Mouse (Mus musculus) neutrophil, adult 59 days (primary cell): ENCODE results near the gene Elfn2. TPM values are rescaled to one million over a fixed set of nuclear protein-coding genes. Genes with fewer than 3 reads are reported as not detected.

ENCODE experiments used
- total RNA-seq, 2 experiments: library from RNA; stranded (reverse); gene quantifications; 1 replicate in 1 of 2; 2 replicates in 1 of 2; pipeline ENCODE4 v1.2.4; 2023

Elfn2 gene
- total RNA-seq, result under 1 TPM; 0.09 to 0.40 TPM

GRCm38 (mm10) chr15:78718290-78719250 is at the start of gene Elfn2:
Gene Elfn2 (minus strand): TSS chr15:78718771.

Other genes with a start within 250 kb of the Elfn2 start
- gene Il2rb, start 223.5 kb downstream of the Elfn2 start, total RNA-seq, result under 1 TPM; 0.49 to 0.89 TPM
- under 1 TPM; 0.82 to 0.95 TPM for gene C1qtnf6, start 187.4 kb downstream of the Elfn2 start, total RNA-seq
- gene Sstr3, start 174.1 kb downstream of the Elfn2 start, total RNA-seq, result not detected
- gene Rac2, start 146.0 kb downstream of the Elfn2 start, total RNA-seq, result 1,000 to 10,000 TPM; 1,469 to 1,484 TPM
- gene Cyth4, start 121.7 kb downstream of the Elfn2 start, total RNA-seq, result 100 to 1,000 TPM; 171 to 199 TPM
- 10 to 100 TPM; 13.8 to 19.1 TPM for gene Mfng, start 54.7 kb upstream of the Elfn2 start, total RNA-seq
- 10 to 100 TPM; 32.0 to 40.8 TPM for gene Card10, start 84.3 kb upstream of the Elfn2 start, total RNA-seq
- gene Cdc42ep1, start 123.9 kb upstream of the Elfn2 start, total RNA-seq, result under 1 TPM in 1 of 2 experiments, not detected in 1; 0.20 TPM
- not detected for gene Lgals2, start 136.8 kb upstream of the Elfn2 start, total RNA-seq
- 10 to 100 TPM; 72.9 to 82.0 TPM for gene Gga1, start 158.4 kb upstream of the Elfn2 start, total RNA-seq
- not detected for gene Gm49510, start 180.9 kb upstream of the Elfn2 start, total RNA-seq
- 10 to 100 TPM; 78.9 to 85.5 TPM for gene Sh3bp1, start 181.0 kb upstream of the Elfn2 start, total RNA-seq
- gene Pdxp, start 195.1 kb upstream of the Elfn2 start, total RNA-seq, result 1 to 10 TPM; 1.8 TPM
- gene Lgals1, start 208.0 kb upstream of the Elfn2 start, total RNA-seq, result 100 to 1,000 TPM; 190 to 293 TPM
- 10 to 100 TPM; 16.7 to 22.5 TPM for gene Nol12, start 216.2 kb upstream of the Elfn2 start, total RNA-seq
- gene Triobp, start 229.0 kb upstream of the Elfn2 start, total RNA-seq, result 100 to 1,000 TPM; 163 to 195 TPM